Mouse (Mus musculus): ENCODE results near the gene Vangl1. TPM values are rescaled to one million over a fixed set of nuclear protein-coding genes. Genes with fewer than 3 reads are reported as not detected.

Gene Vangl1
- polyA plus RNA-seq, 1 experiment, result 31.1 TPM

GRCm38 (mm10) chr3:102193488-102194290 lies 10.8 kb downstream of the Vangl1 start:
- WGBS, result 45% methylated on average over 20 of the region's 20 CpGs
- TF ChIP-seq POLR2A (IDR thresholded peaks at IDR 0.05; ENCODE audit: low read depth, low read length), result no peak
- TF ChIP-seq CTCF (conservative IDR thresholded peaks at IDR 0.05; ENCODE audit: insufficient read depth, insufficient read length, low read depth, low read length), result no peak
- no peaks in the 10 kb centered on the region for H3K36me3 ChIP-seq (ENCODE audit: control insufficient read depth, insufficient read depth, low read length)
- no peak overlapping the region for H3K4me3 ChIP-seq (ENCODE audit: insufficient read depth, low read depth, low read length)
- 0 out of 2 replicates have a peak overlapping the region, but pooled peaks have one; percentile 15 for H3K27ac ChIP-seq (ENCODE audit: insufficient read depth, low read depth, low read length)
- no peaks in the 10 kb centered on the region for H3K27me3 ChIP-seq (replicated peaks; ENCODE audit: control insufficient read depth, insufficient read depth, low read length)
- peak; percentile 57 for DNase-seq
- peaks cover 12% of the 10 kb centered on the region for H3K4me1 ChIP-seq (ENCODE audit: control insufficient read depth, insufficient read depth, low read length)

DNA sequence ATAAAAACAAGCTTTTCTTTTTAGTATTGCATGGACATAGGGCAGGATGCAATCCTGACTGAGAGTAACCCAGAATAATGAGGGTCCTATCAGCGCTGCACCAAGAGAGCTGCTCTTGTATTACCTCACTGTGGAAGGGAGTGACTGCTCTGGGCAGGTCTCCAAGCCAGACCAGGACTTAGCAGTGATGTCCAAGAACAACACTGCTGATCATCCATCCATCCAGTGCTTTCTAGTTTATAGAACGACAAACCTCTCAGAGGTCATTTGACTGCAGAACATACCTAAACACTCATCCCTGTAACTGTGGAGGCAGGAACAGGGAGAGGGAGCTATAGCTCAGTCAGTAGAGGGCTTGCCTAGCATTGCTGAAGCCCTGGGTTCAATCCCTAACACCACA lies 11.9 kb downstream of the Vangl1 start:
- H3K36me3 ChIP-seq (ENCODE audit: control insufficient read depth, insufficient read depth, low read length), result no peaks in the 10 kb centered on the region; the same call in 1 of the 2 replicates
- TF ChIP-seq POLR2A (IDR thresholded peaks at IDR 0.05; ENCODE audit: low read depth, low read length) (no peak), CTCF (conservative IDR thresholded peaks at IDR 0.05; ENCODE audit: insufficient read depth, insufficient read length, low read depth, low read length) (no peak)
- no peak overlapping the region for H3K4me3 ChIP-seq (ENCODE audit: insufficient read depth, low read depth, low read length)
- H3K27ac ChIP-seq (ENCODE audit: insufficient read depth, low read depth, low read length), result no peak overlapping the region
- 29% methylated on average over 2 of the region's 2 CpGs for WGBS
- H3K27me3 ChIP-seq (replicated peaks; ENCODE audit: control insufficient read depth, insufficient read depth, low read length), result no peaks in the 10 kb centered on the region
- H3K4me1 ChIP-seq (ENCODE audit: control insufficient read depth, insufficient read depth, low read length), result peaks cover 7% of the 10 kb centered on the region
- peak; percentile 64 for DNase-seq

DNA sequence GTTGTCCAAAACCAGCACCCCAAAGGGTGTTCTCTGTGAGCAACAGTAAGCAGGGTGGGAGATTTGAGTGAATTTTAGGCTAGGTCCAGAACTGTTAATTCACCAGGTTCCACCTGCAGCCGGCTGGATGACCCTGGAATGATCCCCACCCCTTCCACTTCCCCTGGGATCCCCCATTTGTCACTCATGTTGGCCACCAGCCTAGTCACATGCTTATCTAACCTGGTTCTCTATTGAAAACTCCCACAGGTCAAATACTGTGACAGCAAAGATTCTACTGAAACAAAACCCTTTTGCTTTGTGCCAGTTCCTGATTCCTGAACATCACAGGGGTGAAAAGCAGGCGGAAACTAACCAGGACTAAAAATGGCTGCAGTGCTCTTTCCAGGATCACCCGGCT lies 12.9 kb downstream of the Vangl1 start:
- H3K36me3 ChIP-seq (ENCODE audit: control insufficient read depth, insufficient read depth, low read length), result no peaks in the 10 kb centered on the region; the same call in 1 of the 2 replicates
- peaks cover 7% of the 10 kb centered on the region for H3K4me1 ChIP-seq (ENCODE audit: control insufficient read depth, insufficient read depth, low read length)
- WGBS, result 66% methylated on average over 3 of the region's 3 CpGs
- no peak overlapping the region for H3K27ac ChIP-seq (ENCODE audit: insufficient read depth, low read depth, low read length)
- DNase-seq, result peak; percentile 61
- TF ChIP-seq POLR2A (IDR thresholded peaks at IDR 0.05; ENCODE audit: low read depth, low read length), result no peak
- TF ChIP-seq CTCF (conservative IDR thresholded peaks at IDR 0.05; ENCODE audit: insufficient read depth, insufficient read length, low read depth, low read length), result no peak
- H3K27me3 ChIP-seq (replicated peaks; ENCODE audit: control insufficient read depth, insufficient read depth, low read length), result no peaks in the 10 kb centered on the region
- no peak overlapping the region for H3K4me3 ChIP-seq (ENCODE audit: insufficient read depth, low read depth, low read length)

- no peak for TF ChIP-seq POLR2A (IDR thresholded peaks at IDR 0.05; ENCODE audit: low read depth, low read length)
- TF ChIP-seq CTCF (conservative IDR thresholded peaks at IDR 0.05; ENCODE audit: insufficient read depth, insufficient read length, low read depth, low read length), result no peak
- Histone ChIP-seq H3K4me1 (ENCODE audit: control insufficient read depth, insufficient read depth, low read length) (peaks cover 4% of the 10 kb centered on the region; the same call in 1 of the 2 replicates), H3K27me3 (replicated peaks; ENCODE audit: control insufficient read depth, insufficient read depth, low read length) (no peaks in the 10 kb centered on the region), H3K27ac (ENCODE audit: insufficient read depth, low read depth, low read length) (no peak overlapping the region), H3K36me3 (ENCODE audit: control insufficient read depth, insufficient read depth, low read length) (no peaks in the 10 kb centered on the region; the same call in 1 of the 2 replicates), H3K4me3 (ENCODE audit: insufficient read depth, low read depth, low read length) (no peak overlapping the region)
- DNase-seq, result no peak
Observed at GRCm38 (mm10) chr3:102190642-102191041, 13.9 kb downstream of the Vangl1 start.

DNA sequence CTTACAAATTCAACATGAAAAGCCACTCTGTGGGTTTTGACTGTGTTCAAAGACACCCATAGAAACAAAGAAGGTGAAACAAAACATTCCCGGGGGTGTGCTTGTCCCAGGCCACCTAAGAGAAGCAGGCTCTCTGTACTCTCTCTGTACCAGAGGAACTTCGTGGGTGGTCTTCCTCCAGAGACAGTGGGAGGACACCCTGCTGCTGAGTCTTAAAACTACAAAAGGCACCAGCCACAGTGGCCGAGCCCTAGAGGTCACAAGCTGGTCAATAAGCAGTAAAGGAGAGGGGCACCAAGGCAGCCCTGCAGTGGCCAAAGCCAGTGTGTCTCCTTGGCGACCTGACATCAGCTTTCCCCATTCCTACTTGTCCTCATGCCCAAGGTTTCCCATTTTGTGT lies 14.5 kb downstream of the Vangl1 start:
- 61% methylated on average over 4 of the region's 4 CpGs for WGBS
- no peak for TF ChIP-seq CTCF (conservative IDR thresholded peaks at IDR 0.05; ENCODE audit: insufficient read depth, insufficient read length, low read depth, low read length)
- no peak for TF ChIP-seq POLR2A (IDR thresholded peaks at IDR 0.05; ENCODE audit: low read depth, low read length)
- Histone ChIP-seq H3K27me3 (replicated peaks; ENCODE audit: control insufficient read depth, insufficient read depth, low read length) (no peaks in the 10 kb centered on the region), H3K4me3 (ENCODE audit: insufficient read depth, low read depth, low read length) (no peak overlapping the region), H3K27ac (ENCODE audit: insufficient read depth, low read depth, low read length) (no peak overlapping the region), H3K4me1 (ENCODE audit: control insufficient read depth, insufficient read depth, low read length) (peaks cover 4% of the 10 kb centered on the region; the same call in 1 of the 2 replicates), H3K36me3 (ENCODE audit: control insufficient read depth, insufficient read depth, low read length) (no peaks in the 10 kb centered on the region; the same call in 1 of the 2 replicates)
- no peak for DNase-seq

- Histone ChIP-seq H3K4me3 (ENCODE audit: insufficient read depth, low read depth, low read length) (no peak overlapping the region), H3K4me1 (ENCODE audit: control insufficient read depth, insufficient read depth, low read length) (peaks cover 4% of the 10 kb centered on the region; the same call in 1 of the 2 replicates), H3K36me3 (ENCODE audit: control insufficient read depth, insufficient read depth, low read length) (no peaks in the 10 kb centered on the region; the same call in 1 of the 2 replicates), H3K27me3 (replicated peaks; ENCODE audit: control insufficient read depth, insufficient read depth, low read length) (no peaks in the 10 kb centered on the region), H3K27ac (ENCODE audit: insufficient read depth, low read depth, low read length) (no peak overlapping the region)
- peak; percentile 53 for DNase-seq
- TF ChIP-seq POLR2A (IDR thresholded peaks at IDR 0.05; ENCODE audit: low read depth, low read length) (no peak), CTCF (conservative IDR thresholded peaks at IDR 0.05; ENCODE audit: insufficient read depth, insufficient read length, low read depth, low read length) (no peak)
- WGBS, result 55% methylated on average over 6 of the region's 6 CpGs
Observed at GRCm38 (mm10) chr3:102188972-102189371, 15.5 kb downstream of the Vangl1 start.

GRCm38 (mm10) chr3:102187401-102187800 lies 17.1 kb downstream of the Vangl1 start:
- Histone ChIP-seq H3K4me1 (ENCODE audit: control insufficient read depth, insufficient read depth, low read length) (no peaks in the 10 kb centered on the region), H3K27me3 (replicated peaks; ENCODE audit: control insufficient read depth, insufficient read depth, low read length) (no peaks in the 10 kb centered on the region), H3K36me3 (ENCODE audit: control insufficient read depth, insufficient read depth, low read length) (peaks cover 1% of the 10 kb centered on the region; the same call in 1 of the 2 replicates), H3K27ac (ENCODE audit: insufficient read depth, low read depth, low read length) (no peak overlapping the region), H3K4me3 (ENCODE audit: insufficient read depth, low read depth, low read length) (no peak overlapping the region)
- DNase-seq, result no peak
- 84% methylated on average over 4 of the region's 4 CpGs for WGBS
- TF ChIP-seq POLR2A (IDR thresholded peaks at IDR 0.05; ENCODE audit: low read depth, low read length), result no peak
- TF ChIP-seq CTCF (conservative IDR thresholded peaks at IDR 0.05; ENCODE audit: insufficient read depth, insufficient read length, low read depth, low read length), result no peak

Data from kidney, adult 2 months (tissue).